Mouse (Mus musculus) ES-Bruce4 (cell line): ENCODE data around the gene Kel.

Source experiments
- CTCF ChIP-seq: IDR thresholded peaks from one replicate; pipeline ENCODE4 v1.8.1; 2011; ENCODE audit warnings: low read depth, low read length
- POLR2A ChIP-seq: IDR thresholded peaks from one replicate; pipeline ENCODE4 v1.8.1; 2011; ENCODE audit warnings: low read length; ENCODE audit not compliant: insufficient read depth

DNA sequence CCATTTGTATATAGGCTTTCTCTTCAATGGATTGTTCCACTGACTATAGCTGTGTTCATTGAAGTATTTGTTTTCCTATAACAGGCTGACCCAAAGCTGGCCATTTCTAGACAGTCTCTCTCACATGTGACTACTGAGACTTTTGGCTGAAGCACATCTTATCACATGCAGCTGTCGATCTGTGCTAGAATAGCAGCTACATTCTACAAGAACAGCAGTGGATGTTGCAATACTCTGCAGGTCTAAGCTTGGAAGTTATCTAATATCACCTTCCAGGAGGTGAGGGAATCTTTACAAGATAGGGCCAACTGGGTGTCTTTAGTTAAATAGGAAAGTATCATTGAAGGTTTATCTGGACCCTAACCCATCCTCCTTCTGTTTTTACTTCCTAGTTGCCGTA, 17.3 kb upstream of the Kel start:
- TF ChIP-seq CTCF (no peak), POLR2A (no peak)
